Mouse (Mus musculus): ENCODE measurements at regions not wholly inside any gene's neighbourhood (a gene's known extent, or its start where the extent isn't known, plus 50 kb on each side); places are given as distances from the start of the nearest gene placed in this dataset.

GRCm38 (mm10) chr1:89382021-89382420 is 72.6 kb upstream of the Agap1 start:
- no peak for DNase-seq (ENCODE audit: low spot score in 2 of 2)

- no peak for DNase-seq (ENCODE audit: low spot score in 2 of 2)
These were observed 69.5 kb upstream of the Agap1 start for GRCm38 (mm10) chr1:89385111-89385510.

- no peak for DNase-seq (ENCODE audit: low spot score in 2 of 2)
These were observed 61.9 kb upstream of the Agap1 start for GRCm38 (mm10) chr1:89392711-89393110.

GRCm38 (mm10) chr1:89394471-89394870 is 60.1 kb upstream of the Agap1 start:
- DNase-seq (ENCODE audit: low spot score in 2 of 2): no peak

GRCm38 (mm10) chr1:89400734-89401202 is 53.8 kb upstream of the Agap1 start:
- peak in 1 of 2 experiments; percentile 25 for DNase-seq (ENCODE audit: low spot score in 2 of 2)

GRCm38 (mm10) chr1:89402513-89403210 is 51.9 kb upstream of the Agap1 start:
- DNase-seq (ENCODE audit: low spot score in 2 of 2): no peak

GRCm38 (mm10) chr1:89403551-89404050 is 51.0 kb upstream of the Agap1 start:
- no peak for DNase-seq (ENCODE audit: low spot score in 2 of 2)

Data from frontal cortex, postnatal 14 days (tissue).